Mouse (Mus musculus) activated CD4-positive, CD25-positive, alpha-beta regulatory T cell, adult 4 months (primary cell): Measurements from ENCODE around the gene Gm14295. TPM values are rescaled to one million over a fixed set of nuclear protein-coding genes. Genes with fewer than 3 reads are reported as not detected.
"Not testable (repeated sequence)": the region's sequence is repeated elsewhere in the genome, so short reads cannot be mapped to it uniquely, and the experiment has no call there.

Experiments
- ATAC-seq: one replicate; pipeline ENCODE4 v1.8.0; 2017
- polyA plus RNA-seq, 2 experiments: library from polyadenylated mRNA; unstranded; fragments of 100-300 nt; shearing (Covaris generic); gene quantifications; one replicate each; pipeline ENCODE4 v1.2.1; 2017

The Gm14295 gene
- polyA plus RNA-seq: 1 to 10 TPM; 2.6 to 8.0 TPM

DNA sequence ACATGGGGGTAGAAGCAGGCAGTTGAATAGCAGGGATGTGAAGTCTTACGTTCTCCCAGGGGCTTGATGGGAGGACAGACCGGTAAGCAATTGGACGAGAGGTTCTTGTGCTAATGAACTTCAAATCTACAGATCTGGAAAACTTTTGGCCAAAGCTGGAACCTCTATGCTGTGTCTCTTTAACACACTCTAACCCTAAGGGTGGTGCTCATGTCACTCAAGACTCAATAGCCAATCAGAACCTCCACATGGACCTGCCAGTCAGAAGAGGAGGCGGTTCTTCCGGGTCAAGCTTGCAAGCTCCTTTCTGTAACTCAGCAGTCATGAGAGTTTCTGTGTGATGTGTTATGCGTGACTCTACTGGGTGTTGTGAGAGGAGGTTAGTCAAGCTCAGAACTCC is at the start of gene Gm14295:
Gene Gm14295 (plus strand): TSS at position 301 of the 400 bp plus-strand sequence.
- ATAC-seq: not testable (repeated sequence)

DNA sequence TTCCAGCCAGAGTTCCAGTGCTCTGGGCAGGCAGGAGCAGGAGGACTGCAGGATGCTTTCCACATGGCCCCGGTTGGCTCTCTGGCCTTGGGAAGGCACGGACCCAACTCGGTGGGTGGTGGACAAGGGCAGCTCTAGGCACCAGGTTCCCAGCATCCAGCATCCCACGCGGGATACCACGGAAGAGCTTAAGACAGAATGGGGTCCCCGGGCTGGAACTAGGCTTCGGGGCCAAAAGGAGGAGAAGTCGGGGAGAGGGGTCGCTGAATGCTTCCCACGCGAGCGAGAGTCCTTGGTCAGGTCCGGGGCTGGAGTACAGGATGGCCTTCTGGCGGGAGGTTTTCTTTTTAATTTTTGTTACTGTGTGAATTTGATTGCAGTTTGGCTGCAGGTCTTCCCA is 373 bp downstream of the Gm14295 start:
- ATAC-seq: not testable (repeated sequence)

DNA sequence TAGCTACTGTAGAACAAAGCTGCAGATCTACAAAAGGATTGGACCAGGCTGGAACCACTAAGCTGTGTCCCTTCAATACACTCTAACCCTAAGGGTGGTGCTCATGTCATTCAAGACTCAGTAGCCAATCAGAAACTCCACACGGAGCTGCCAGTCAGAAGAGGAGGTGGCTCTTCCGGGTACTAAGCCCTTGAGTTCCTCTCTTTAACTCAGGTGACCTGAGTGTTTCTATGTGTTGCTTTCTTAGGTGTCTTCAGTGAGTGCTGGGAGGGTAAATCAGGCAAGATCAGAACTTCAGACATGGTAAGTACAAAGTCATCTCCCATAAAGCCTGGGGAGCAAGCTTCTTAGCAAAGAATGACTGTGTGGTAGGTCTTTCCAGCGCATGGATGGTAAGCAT is 32.4 kb downstream of the Gm14295 start, which contains the start of gene Gm14408:
Gene Gm14408 (plus strand): TSS at position 301 of the 400 bp plus-strand sequence.
- ATAC-seq: not testable (repeated sequence)

Other genes starting within 250 kb of the Gm14295 start
- 1 to 10 TPM; 1.6 to 6.9 TPM for gene Gm14308, start 162.3 kb upstream of the Gm14295 start, polyA plus RNA-seq
- 1 to 10 TPM; 7.4 to 7.6 TPM for gene Zfp973, start 128.1 kb upstream of the Gm14295 start, polyA plus RNA-seq
- gene Gm14305, start 90.3 kb upstream of the Gm14295 start, polyA plus RNA-seq: 10 to 100 TPM; 10.6 to 12.9 TPM
- not detected for gene Gm14408, start 32.5 kb downstream of the Gm14295 start, polyA plus RNA-seq
- 1 to 10 TPM; 5.3 to 6.7 TPM for gene Gm14296, start 129.2 kb downstream of the Gm14295 start, polyA plus RNA-seq
- 1 to 10 TPM in 1 of 2 experiments, under 1 TPM in 1; 0.50 to 1.4 TPM for gene Gm14419, start 202.3 kb downstream of the Gm14295 start, polyA plus RNA-seq